Mouse (Mus musculus): ENCODE results near the gene Trim25.

The Trim25 gene

DNA sequence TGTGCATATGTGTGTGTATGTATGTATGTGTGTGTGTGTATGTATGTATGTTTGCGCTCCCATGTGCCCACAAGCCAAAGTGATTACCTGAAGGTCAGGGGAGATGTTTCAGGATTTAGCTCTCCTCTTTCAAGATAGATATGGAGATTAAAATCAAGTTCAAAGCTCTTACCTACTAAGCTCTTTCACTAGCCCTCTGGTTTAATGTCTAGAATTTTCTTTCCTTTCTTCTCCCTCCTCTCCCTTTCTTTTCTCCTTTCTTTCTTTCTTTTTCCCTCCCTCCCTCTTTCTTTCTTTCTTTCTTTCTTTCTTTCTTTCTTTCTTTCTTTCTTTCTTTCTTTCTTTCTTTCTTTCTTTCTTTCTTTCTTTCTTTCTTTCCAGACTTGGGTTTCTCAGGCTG lies 67.6 kb downstream of the Trim25 start, which contains the start of gene Dgke:
Gene Dgke (minus strand): TSS at position 101 of the 400 bp plus-strand sequence.
- DNase-seq, result no peak

DNA sequence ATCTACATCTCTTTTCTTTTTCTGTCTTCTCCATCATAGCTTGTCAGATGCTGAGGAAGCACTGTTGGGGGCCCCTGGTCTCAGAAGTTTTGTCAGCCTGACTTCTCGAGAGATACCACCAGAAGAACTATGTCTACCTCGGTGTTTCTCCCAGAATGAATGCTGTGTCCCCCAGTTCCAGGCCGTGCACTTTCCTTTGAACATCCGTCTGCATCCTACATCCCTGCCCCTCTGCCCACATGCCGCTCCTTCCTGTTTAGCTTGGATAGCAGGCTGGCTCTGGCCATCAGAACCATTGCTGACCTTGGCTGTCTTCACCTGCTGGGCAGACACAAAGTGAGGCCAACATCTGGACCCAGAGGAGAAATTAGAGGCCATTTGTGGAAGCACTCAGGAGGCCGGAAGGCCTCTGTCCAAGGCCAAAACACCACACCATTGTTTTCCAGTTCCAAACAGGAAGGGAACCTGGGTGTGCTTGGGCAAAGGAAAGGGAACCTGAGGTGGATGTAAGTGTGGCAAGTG lies 68.2 kb downstream of the Trim25 start:
- no peak for DNase-seq

GRCm38 (mm10) chr11:89067871-89068490 lies 68.8 kb downstream of the Trim25 start:
- no peak for DNase-seq

- no peak for DNase-seq
Observed at GRCm38 (mm10) chr11:89068649-89069048, 69.5 kb downstream of the Trim25 start.

DNA sequence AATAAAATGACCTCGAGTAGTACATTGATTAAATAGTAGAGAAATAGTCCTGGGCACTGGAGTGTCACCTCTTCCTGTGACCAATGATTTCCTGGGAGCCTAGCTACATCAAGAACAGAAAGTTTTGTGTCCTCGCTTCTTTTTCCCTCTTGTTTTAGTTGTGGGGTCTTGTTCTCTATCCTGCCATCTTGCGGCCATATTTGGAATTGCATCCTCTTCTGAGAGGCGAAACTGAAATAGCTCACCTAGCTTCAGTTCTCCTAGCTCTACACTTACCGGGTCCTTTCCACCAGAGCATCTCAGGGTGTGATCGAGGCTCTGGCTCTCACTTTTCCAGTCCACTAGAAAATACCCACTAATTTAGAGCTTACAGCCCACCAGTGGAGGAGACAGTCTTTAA lies 70.1 kb downstream of the Trim25 start:
- peak in 1 of 2 experiments; percentile 74 for DNase-seq

All from spleen, adult 18-20 months (tissue).